Mouse (Mus musculus) liver, adult 2 months (tissue): ENCODE data around the gene Sh3bp5. TPM values are rescaled to one million over a fixed set of nuclear protein-coding genes. Genes with fewer than 3 reads are reported as not detected.

Source experiments
- DNase-seq: peaks from one replicate; pipeline ENCODE4 v3.0.0-alpha.2; 2011; ENCODE audit warnings: low read depth, low spot score; ENCODE audit errors: extremely low read depth
- H3K27ac ChIP-seq: fragments of 200-500 bp; replicated peaks from 2 replicates; pipeline ENCODE4 v1.5.1; 2012; ENCODE audit warnings: low read depth, mild to moderate bottlenecking, control low read depth, inconsistent platforms, low read length; ENCODE audit not compliant: insufficient read depth
- H3K27me3 ChIP-seq: fragments of 200-500 bp; 2 replicates; pipeline ENCODE4 v1.6.1; 2012; ENCODE audit warnings: mild to moderate bottlenecking, moderate library complexity, low read length, inconsistent platforms; ENCODE audit not compliant: control insufficient read depth, insufficient read depth
- H3K36me3 ChIP-seq: fragments of 200-500 bp; 2 replicates; pipeline ENCODE4 v1.6.1; 2012; ENCODE audit warnings: low read length, inconsistent platforms; ENCODE audit not compliant: control insufficient read depth, insufficient read depth
- H3K4me1 ChIP-seq: fragments of 200-500 bp; 2 replicates; pipeline ENCODE4 v1.6.1; 2011; ENCODE audit warnings: low read length; ENCODE audit not compliant: control insufficient read depth, insufficient read depth
- H3K4me3 ChIP-seq: fragments of 200-500 bp; 2 replicates; pipeline ENCODE4 v1.5.1; 2011; ENCODE audit warnings: low read depth, mild to moderate bottlenecking, control low read depth, low read length, moderate library complexity; ENCODE audit not compliant: insufficient read depth
- H3K79me2 ChIP-seq: fragments of 200-500 bp; 2 replicates; pipeline ENCODE4 v1.6.1; 2012; ENCODE audit warnings: inconsistent platforms, mild to moderate bottlenecking, low read length, moderate library complexity; ENCODE audit not compliant: control insufficient read depth, insufficient read depth
- H3K9ac ChIP-seq: fragments of 200-500 bp; 2 replicates; pipeline ENCODE4 v1.6.1; 2012; ENCODE audit warnings: low read depth, mild to moderate bottlenecking, control low read depth, inconsistent platforms, low read length
- CTCF ChIP-seq: fragments of 200-500 bp; IDR thresholded peaks from 2 replicates; pipeline ENCODE4 v1.5.1; 2011; ENCODE audit warnings: low read depth, low read length, control low read depth
- POLR2A ChIP-seq: fragments of 200-500 bp; IDR thresholded peaks from 2 replicates; pipeline ENCODE4 v1.6.1; 2011; ENCODE audit warnings: low read length, control low read depth; ENCODE audit not compliant: insufficient read depth; ENCODE audit errors: extremely low read depth
- WGBS: fragments of 180-500 bp; shearing (Covaris S2); methylation state at CpG from one replicate; pipeline ENCODE4 v1.1.7; 2018; 5-methylcytosine and 5-hydroxymethylcytosine counted together
- polyA plus RNA-seq: library from polyadenylated mRNA; depleted of rRNA; stranded (reverse); fragments of >200 nt; gene quantifications from 2 replicates; pipeline ENCODE4 v1.2.3, GENCODE M21; 2012
- total RNA-seq: library from RNA; depleted of rRNA; stranded (reverse); fragments of >200 nt; gene quantifications from 2 replicates; pipeline ENCODE4 v1.2.3, GENCODE M21; 2014

Sh3bp5 gene
- total and polyA plus RNA-seq, 2 experiments = 22.6 to 37.1 TPM

DNA sequence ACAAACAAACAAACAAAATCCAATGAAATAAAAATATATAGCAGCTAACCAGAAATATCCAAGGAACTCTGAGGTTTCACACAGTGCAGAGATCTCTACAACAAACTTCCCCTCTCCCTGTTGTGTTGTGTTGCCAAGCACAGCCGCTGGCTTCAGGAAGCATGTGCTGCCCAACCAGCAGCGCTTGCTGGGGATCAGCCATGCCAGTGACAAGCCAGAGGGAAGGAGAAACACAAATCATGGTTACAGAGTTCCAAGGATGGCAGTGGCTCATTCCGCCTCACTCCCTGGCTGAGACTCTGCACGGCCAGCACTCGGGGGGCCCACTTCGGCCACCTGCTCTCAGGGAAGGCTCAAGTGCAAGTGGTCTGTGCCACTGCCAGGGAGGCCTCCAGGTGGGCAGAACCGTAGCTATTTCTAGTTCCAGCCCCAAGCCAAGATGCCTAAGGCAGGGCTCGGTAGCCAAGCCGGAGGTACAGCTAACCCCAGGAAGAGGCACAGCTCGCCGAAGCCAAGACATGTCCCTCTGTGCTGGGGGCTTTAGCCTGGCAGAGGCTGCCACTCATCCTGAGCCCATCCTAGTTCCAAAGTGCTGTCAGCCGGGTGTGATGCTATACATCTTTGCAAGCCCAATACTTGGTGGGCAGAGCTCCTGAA lies 29.6 kb downstream of the Sh3bp5 start:
- Histone ChIP-seq H3K36me3 (peaks cover 10% of the 10 kb centered on the region; the same call in 1 of the 2 replicates), H3K27ac (peak overlapping the region; percentile 17; the same call in 1 of the 2 replicates), H3K79me2 (peaks cover 45% of the 10 kb centered on the region), H3K9ac (no peak overlapping the region), H3K4me3 (no peak overlapping the region), H3K27me3 (no peaks in the 10 kb centered on the region), H3K4me1 (peaks cover 38% of the 10 kb centered on the region)
- DNase-seq = no peak
- TF ChIP-seq POLR2A (no peak), CTCF (no peak)
- 79% methylated on average over 12 of the region's 12 CpGs for WGBS

- TF ChIP-seq CTCF (no peak), POLR2A (no peak)
- Histone ChIP-seq H3K27me3 (no peaks in the 10 kb centered on the region), H3K36me3 (peaks cover 8% of the 10 kb centered on the region; the same call in 1 of the 2 replicates), H3K9ac (no peak overlapping the region), H3K79me2 (peaks cover 48% of the 10 kb centered on the region), H3K27ac (no peak overlapping the region), H3K4me3 (no peak overlapping the region), H3K4me1 (peaks cover 38% of the 10 kb centered on the region)
- no peak for DNase-seq
- 80% methylated on average over 6 of the region's 6 CpGs for WGBS
Measured at GRCm38 (mm10) chr14:31405652-31406051, 30.2 kb downstream of the Sh3bp5 start.

GRCm38 (mm10) chr14:31404663-31405062 lies 31.2 kb downstream of the Sh3bp5 start:
- Histone ChIP-seq H3K79me2 (peaks cover 52% of the 10 kb centered on the region), H3K36me3 (peaks cover 8% of the 10 kb centered on the region; the same call in 1 of the 2 replicates), H3K27ac (no peak overlapping the region), H3K27me3 (no peaks in the 10 kb centered on the region), H3K4me3 (no peak overlapping the region), H3K9ac (no peak overlapping the region), H3K4me1 (peaks cover 30% of the 10 kb centered on the region)
- WGBS = 77% methylated on average over 4 of the region's 4 CpGs
- DNase-seq = no peak
- TF ChIP-seq POLR2A (no peak), CTCF (no peak)

GRCm38 (mm10) chr14:31403995-31404394 lies 31.9 kb downstream of the Sh3bp5 start:
- Histone ChIP-seq H3K9ac (no peak overlapping the region), H3K27ac (0 out of 2 replicates have a peak overlapping the region, but pooled peaks have one; percentile 37), H3K27me3 (no peaks in the 10 kb centered on the region), H3K4me1 (peaks cover 23% of the 10 kb centered on the region), H3K79me2 (peaks cover 48% of the 10 kb centered on the region), H3K4me3 (no peak overlapping the region), H3K36me3 (peaks cover 8% of the 10 kb centered on the region; the same call in 1 of the 2 replicates)
- TF ChIP-seq CTCF = no peak
- TF ChIP-seq POLR2A = no peak
- DNase-seq = peak; percentile 43
- WGBS = 52% methylated on average over 8 of the region's 8 CpGs

DNA sequence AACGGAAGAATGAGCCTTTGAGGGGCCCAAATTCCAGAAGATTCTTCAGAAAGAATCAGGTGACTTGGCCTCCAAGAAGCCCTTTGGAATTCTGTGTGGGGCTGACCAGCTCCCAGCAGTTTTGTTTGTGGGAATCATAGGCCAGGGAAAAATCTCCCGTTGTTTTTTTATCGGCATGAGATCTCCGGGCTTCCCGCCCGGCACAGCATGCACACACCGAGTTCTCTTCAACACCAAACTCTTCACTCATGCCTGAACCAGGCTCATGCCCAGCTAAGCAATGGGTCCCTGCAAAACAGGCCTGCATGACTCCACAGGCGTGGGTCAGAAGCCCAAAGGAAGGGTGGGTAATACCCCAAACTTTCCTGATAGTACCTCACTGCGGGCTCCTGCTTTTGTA lies 32.3 kb downstream of the Sh3bp5 start:
- Histone ChIP-seq H3K27me3 (no peaks in the 10 kb centered on the region), H3K9ac (no peak overlapping the region), H3K79me2 (peaks cover 48% of the 10 kb centered on the region), H3K4me3 (no peak overlapping the region), H3K27ac (no peak overlapping the region), H3K4me1 (peaks cover 19% of the 10 kb centered on the region), H3K36me3 (peaks cover 8% of the 10 kb centered on the region; the same call in 1 of the 2 replicates)
- TF ChIP-seq CTCF (no peak), POLR2A (no peak)
- WGBS = 64% methylated on average over 9 of the region's 9 CpGs
- DNase-seq = no peak

- 85% methylated on average over 5 of the region's 5 CpGs for WGBS
- peaks cover 15% of the 10 kb centered on the region for H3K4me1 ChIP-seq
- TF ChIP-seq POLR2A = no peak
- no peak for TF ChIP-seq CTCF
Measured at GRCm38 (mm10) chr14:31402693-31403092, 33.2 kb downstream of the Sh3bp5 start.

More at GRCm38 (mm10) chr14:31402693-31403092, 33.2 kb downstream of the Sh3bp5 start:
- Histone ChIP-seq H3K79me2 (peaks cover 45% of the 10 kb centered on the region), H3K4me3 (no peak overlapping the region), H3K27ac (0 out of 2 replicates have a peak overlapping the region, but pooled peaks have one; percentile 14), H3K27me3 (no peaks in the 10 kb centered on the region), H3K9ac (no peak overlapping the region), H3K36me3 (peaks cover 8% of the 10 kb centered on the region; the same call in 1 of the 2 replicates)
- no peak for DNase-seq
